7 mouse cellular contexts compared by ENCODE assay signal in genomic region chr3:52940832-52941468, GRCm38 (mm10).
A peak's percentile ranks its signal among the peaks of the same experiment; 100 is the strongest.
DNase-seq lines count a peak whose midpoint lies in the region; ATAC-seq lines count a peak whose summit lies in the region.

No protein-coding gene starts in this region.

- DNase-seq in limb, embryonic 10.5 days (ENCODE audit: low spot score), result no peak
- peak; percentile 63 for DNase-seq in cerebellum, adult 11 months
- DNase-seq in kidney, postnatal 10 days, result peak; percentile 78
- DNase-seq in frontal cortex, adult 2 months (ENCODE audit: extremely low spot score in 1 of 2, low spot score in 1 of 2), result no peak

- 0 out of 2 replicates have a peak, but pooled peaks cover 3% of the 10 kb centered on the region for H3K27me3 ChIP-seq in limb, embryonic 13.5 days
- no peaks in the 10 kb centered on the region for H3K27me3 ChIP-seq in limb, embryonic 10.5 days (ENCODE audit: low read depth, poor library complexity, severe bottlenecking)
- H3K27me3 ChIP-seq in forebrain, embryonic 16.5 days (replicated peaks; ENCODE audit: control insufficient read depth, insufficient read depth, low read length), result no peaks in the 10 kb centered on the region; the same call in 1 of the 2 replicates
- H3K27me3 ChIP-seq in neural tube, embryonic 13.5 days, result 0 out of 2 replicates have a peak, but pooled peaks cover 11% of the 10 kb centered on the region

- ATAC-seq in limb, embryonic 13.5 days (ENCODE audit: low FRiP score, low read depth), result no peak
- ATAC-seq in forebrain, embryonic 16.5 days, result peak; percentile 73
- ATAC-seq in neural tube, embryonic 13.5 days (ENCODE audit: low read depth), result peak; percentile 74

- no peak overlapping the region for H3K9ac ChIP-seq in limb, embryonic 13.5 days
- no peak overlapping the region for H3K9ac ChIP-seq in forebrain, embryonic 16.5 days (replicated peaks; ENCODE audit: low read depth, low read length)
- H3K9ac ChIP-seq in neural tube, embryonic 13.5 days, result no peak overlapping the region

- H3K4me1 ChIP-seq in limb, embryonic 13.5 days, result peaks cover 14% of the 10 kb centered on the region
- peaks cover 24% of the 10 kb centered on the region for H3K4me1 ChIP-seq in limb, embryonic 10.5 days
- peaks cover 10% of the 10 kb centered on the region for H3K4me1 ChIP-seq in forebrain, embryonic 16.5 days (replicated peaks; ENCODE audit: control insufficient read depth, insufficient read depth, low read length)
- peaks cover 17% of the 10 kb centered on the region for H3K4me1 ChIP-seq in neural tube, embryonic 13.5 days (replicated peaks)

- H3K4me2 ChIP-seq in limb, embryonic 13.5 days (replicated peaks), result peak overlapping the region; percentile 30; the same call in 1 of the 2 replicates
- 0 out of 2 replicates have a peak overlapping the region, but pooled peaks have one; percentile 16 for H3K4me2 ChIP-seq in forebrain, embryonic 16.5 days (ENCODE audit: low read length)
- H3K4me2 ChIP-seq in neural tube, embryonic 13.5 days, result no peak overlapping the region

- H3K9me3 ChIP-seq in limb, embryonic 13.5 days, result no peaks in the 10 kb centered on the region
- no peaks in the 10 kb centered on the region for H3K9me3 ChIP-seq in limb, embryonic 10.5 days (replicated peaks)
- H3K9me3 ChIP-seq in forebrain, embryonic 16.5 days (ENCODE audit: control insufficient read depth, low read length), result no peaks in the 10 kb centered on the region
- no peaks in the 10 kb centered on the region for H3K9me3 ChIP-seq in neural tube, embryonic 13.5 days

- no peak overlapping the region for H3K4me3 ChIP-seq in limb, embryonic 13.5 days
- H3K4me3 ChIP-seq in limb, embryonic 10.5 days, result no peak overlapping the region
- no peak overlapping the region for H3K4me3 ChIP-seq in forebrain, embryonic 16.5 days (replicated peaks; ENCODE audit: low read length)
- H3K4me3 ChIP-seq in neural tube, embryonic 13.5 days, result no peak overlapping the region

- H3K36me3 ChIP-seq in limb, embryonic 13.5 days, result no peaks in the 10 kb centered on the region
- no peaks in the 10 kb centered on the region for H3K36me3 ChIP-seq in limb, embryonic 10.5 days
- H3K36me3 ChIP-seq in forebrain, embryonic 16.5 days (ENCODE audit: control insufficient read depth, insufficient read depth), result no peaks in the 10 kb centered on the region
- no peaks in the 10 kb centered on the region for H3K36me3 ChIP-seq in neural tube, embryonic 13.5 days

- 15% methylated on average over 10 of the region's 10 CpGs for WGBS in limb, embryonic 13.5 days
- 43% methylated on average over 10 of the region's 10 CpGs for WGBS in limb, embryonic 10.5 days
- WGBS in forebrain, embryonic 16.5 days, result 6% methylated on average over 10 of the region's 10 CpGs
- WGBS in neural tube, embryonic 13.5 days, result 30% methylated on average over 10 of the region's 10 CpGs

- no peak overlapping the region for H3K27ac ChIP-seq in limb, embryonic 13.5 days
- H3K27ac ChIP-seq in limb, embryonic 10.5 days, result no peak overlapping the region
- H3K27ac ChIP-seq in forebrain, embryonic 16.5 days (ENCODE audit: low read length), result peak overlapping the region; percentile 51; the same call in 1 of the 2 replicates
- no peak overlapping the region for H3K27ac ChIP-seq in neural tube, embryonic 13.5 days (replicated peaks)

Comparison
In these comparisons a context has a peak if more than half of its experiments do, and no peak if none do; other contexts are left out.
1. DNase-seq: peak in cerebellum, adult 11 months (single experiment) and kidney, postnatal 10 days (single experiment); none in limb, embryonic 10.5 days (single experiment) and frontal cortex, adult 2 months (0 of 2).